Mouse (Mus musculus): ENCODE measurements around the gene Ercc5. TPM values are rescaled to one million over a fixed set of nuclear protein-coding genes. Genes with fewer than 3 reads are reported as not detected.

The Ercc5 gene
- 10 to 100 TPM; 25.0 to 25.3 TPM for total RNA-seq (2021)

DNA sequence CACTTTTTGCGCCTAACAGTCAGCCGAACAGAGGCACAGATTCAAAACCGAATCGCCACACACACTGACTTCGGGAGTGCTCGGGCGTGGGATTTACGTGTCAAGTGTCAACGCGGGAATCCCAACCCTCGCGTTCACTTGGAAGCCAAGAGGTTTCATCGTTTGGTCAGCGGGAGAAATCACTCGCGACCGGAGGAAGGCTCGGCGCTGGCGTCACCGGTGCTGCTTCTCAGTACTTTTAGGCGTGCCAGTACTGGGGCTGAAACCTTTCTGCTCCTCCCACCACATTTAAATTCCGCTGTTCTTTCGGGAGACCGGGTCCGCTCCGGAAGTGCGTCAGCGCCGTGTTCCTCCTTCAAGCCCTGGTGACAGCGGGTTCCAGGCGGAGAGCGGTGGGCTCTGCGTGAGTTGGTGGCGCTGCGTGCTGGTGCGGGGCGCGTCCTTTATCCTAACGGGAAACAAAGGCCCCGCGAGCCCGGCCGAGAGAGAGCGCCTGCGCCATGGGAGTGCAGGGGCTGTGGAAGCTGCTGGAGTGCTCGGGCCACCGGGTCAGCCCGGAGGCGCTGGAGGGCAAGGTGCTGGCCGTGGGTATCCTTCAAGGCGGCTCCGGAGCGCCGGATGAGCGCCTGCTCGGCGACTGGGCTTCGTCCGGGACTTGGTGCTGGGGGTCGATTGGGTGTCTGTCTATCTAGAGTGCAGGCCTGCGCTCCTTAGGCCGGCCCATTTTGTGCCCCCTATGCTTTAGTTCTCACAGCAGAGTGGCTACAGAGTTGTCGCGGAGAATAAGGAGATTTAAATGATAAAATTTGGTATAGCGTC, at the start of gene Ercc5:
TSS of gene Ercc5 (plus strand) at position 182 of the 819 bp plus-strand sequence.
- intact Hi-C loops (cut with DNase I), result no loop called here
- DNase-seq, result peak; percentile 85

GRCm38 (mm10) chr1:44101448-44102225, 45.9 kb upstream of the Ercc5 start:
- intact Hi-C loops (cut with DNase I), result loop anchor here (10.0 kb wide), 1 partner anchor 137 kb away; no protein-coding TSS in a partner anchor
- DNase-seq, result peak; percentile 26

GRCm38 (mm10) chr1:44102259-44102717, 45.3 kb upstream of the Ercc5 start, which contains the start of gene Tex30:
Gene Tex30, minus strand, starts transcription at chr1:44102441.
- peak; percentile 96 for DNase-seq
- intact Hi-C loops (cut with DNase I), result loop anchor here (10.0 kb wide), 1 partner anchor 137 kb away; no protein-coding TSS in a partner anchor

DNA sequence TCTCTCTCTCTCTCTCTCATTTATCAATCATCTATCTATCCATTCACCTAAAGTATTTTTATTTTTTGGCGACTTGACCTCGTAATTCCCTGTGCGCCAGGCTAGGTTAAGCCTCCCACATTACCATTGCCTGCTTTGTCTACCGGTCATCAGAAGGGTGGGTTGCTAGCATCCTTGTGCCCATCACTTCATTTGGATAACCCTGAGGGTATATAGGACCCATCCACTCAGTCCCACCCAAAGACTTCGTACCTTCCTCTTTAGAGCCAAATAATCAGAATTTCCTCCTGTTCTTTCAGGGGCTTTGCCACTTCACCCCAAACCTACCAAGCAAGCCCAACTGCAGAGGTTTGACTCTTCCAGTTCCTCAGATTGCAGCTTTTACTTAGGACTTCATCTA, 44.6 kb upstream of the Ercc5 start:
- intact Hi-C loops (cut with DNase I), result loop anchor here (10.0 kb wide), 1 partner anchor 138 kb away; no protein-coding TSS in a partner anchor
- DNase-seq, result no peak

DNA sequence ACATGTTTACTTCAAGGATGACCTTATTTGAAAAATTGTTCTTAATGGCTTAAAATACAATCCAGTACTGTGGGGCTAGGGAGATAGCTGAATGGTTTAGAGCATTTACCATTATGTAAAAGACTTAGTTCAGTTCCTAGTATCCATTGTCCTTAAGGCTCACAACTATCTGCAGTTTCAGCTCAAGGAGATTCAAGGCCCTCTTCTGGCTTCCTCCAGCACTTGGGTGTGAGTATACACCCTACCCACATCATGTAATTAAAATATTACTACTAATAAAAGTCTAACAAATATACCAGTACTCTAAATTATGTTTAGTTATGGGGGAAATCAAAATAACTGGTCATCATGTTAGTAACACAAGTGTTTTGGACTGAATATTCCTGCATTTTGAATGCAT, 30.0 kb upstream of the Ercc5 start:
- no peak for DNase-seq
- intact Hi-C loops (cut with DNase I), result no loop called here

GRCm38 (mm10) chr1:44118239-44119054, 29.1 kb upstream of the Ercc5 start, which contains the start of the genes Kdelc1 and Bivm:
Gene Kdelc1, minus strand, starts transcription at chr1:44118808.
Gene Bivm, plus strand, starts transcription at chr1:44118957.
- intact Hi-C loops (cut with DNase I), result no loop called here
- DNase-seq, result peak; percentile 92

DNA sequence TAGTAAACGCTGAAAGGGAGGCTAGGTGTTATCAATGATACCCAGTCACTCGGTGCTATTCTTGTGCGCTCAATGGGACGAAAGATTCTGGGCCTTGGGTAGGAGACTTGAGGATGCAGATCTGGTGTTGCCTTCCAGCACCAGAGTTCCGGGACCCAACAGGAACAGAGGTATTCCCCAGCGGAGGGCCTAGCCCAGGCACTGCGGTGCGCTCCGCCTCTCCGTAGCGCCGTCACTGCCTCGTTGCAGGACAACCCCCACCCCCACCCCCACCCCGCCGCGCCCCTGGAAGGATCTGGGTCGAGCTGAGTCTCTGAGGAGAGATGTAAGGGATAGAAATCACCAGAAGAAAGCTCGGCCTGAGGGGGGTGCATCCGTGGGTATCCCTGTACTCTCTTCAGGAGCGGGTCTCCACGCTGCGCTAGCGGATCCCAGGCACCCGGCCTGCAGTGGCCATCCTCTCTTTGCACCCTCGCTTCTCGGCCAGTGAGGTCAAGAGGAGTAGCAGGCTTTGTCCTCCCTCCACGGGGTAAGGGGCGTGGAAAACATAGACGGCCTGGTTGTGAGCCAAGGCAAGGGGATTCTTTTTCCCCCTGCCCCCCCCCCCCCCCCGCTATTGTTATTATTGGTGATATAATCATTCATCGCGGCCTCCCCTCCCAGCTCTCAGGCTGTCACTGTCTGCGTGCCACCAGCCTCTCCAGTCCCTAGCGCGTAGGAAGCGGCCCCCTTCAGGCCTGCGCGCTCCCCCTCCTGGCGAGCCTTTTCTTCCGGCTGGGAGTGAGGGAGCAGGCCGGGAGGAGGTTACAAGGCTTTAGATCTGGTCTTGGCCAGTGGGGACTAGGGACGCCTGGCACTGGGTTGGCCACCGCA, 28.1 kb upstream of the Ercc5 start:
- intact Hi-C loops (cut with DNase I), result no loop called here
- peak; percentile 84 for DNase-seq

GRCm38 (mm10) chr1:44120074-44120406, 27.5 kb upstream of the Ercc5 start:
- intact Hi-C loops (cut with DNase I), result no loop called here
- no peak for DNase-seq

DNA sequence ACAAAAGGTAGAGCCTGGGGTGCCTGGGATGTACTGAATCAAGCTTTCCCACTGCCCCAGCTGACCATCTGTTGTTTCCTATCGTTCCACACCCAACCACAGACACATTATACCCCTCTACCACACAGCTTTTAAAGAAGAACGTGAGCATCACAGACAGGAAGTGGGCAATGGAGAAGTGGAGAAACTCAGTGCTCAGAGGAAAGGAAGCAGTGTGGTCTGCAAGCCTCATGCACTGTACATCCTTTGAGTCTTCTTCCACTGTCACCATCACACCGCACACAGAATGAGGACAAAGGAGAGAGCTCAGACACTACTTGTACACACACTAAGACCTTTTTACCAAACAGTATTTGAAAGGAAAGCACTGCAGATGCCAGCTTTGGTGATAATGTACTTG, 25.3 kb upstream of the Ercc5 start:
- DNase-seq, result no peak
- intact Hi-C loops (cut with DNase I), result no loop called here

DNA sequence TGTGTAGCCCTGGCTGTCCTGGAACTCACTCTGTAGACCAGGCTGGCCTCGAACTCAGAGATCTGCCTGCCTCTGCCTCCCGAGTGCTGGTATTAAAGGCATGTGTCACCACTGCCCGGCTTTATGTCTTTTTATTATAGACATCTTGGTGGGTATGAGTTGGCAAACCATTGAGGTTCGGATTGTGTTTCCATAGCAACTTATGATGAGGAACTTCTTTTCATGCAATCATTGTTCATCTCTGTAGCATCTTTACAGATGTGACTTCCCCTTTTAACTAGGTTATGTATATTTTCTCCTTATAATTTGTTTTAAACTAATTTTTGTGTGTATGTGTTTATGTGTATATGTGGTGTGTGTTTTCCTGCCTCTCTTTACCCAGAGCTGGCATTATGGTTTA, 22.0 kb upstream of the Ercc5 start:
- intact Hi-C loops (cut with DNase I), result no loop called here
- DNase-seq, result no peak

DNA sequence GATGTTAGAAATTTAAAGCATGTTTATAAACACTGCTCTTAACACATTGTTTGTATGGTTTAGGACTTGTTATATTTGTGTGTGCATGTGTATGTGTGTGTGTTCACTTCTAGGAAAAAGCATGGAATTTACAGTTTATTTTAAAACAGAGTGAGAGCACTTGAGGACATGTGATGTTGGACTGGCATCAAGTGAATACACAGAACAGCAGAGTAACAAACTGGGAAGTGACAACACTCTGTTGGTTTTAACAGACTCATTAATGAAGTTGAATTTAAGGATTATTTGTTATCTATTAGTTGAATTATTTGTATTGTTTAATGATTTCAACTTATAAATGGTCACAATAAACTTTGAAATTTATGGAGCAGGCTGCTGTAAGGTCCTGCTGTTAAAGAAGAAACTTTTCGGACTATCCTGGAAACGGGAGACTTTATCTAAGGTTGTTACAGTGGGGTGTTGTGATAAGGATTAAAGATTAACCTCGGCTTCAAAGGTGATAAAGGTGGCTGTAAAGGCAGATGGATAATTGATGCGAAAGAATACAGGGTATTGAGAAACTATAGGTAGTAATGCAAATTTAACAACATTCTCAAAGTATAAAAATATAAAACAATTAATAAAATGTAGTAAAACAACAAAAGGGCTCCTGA, 17.5 kb upstream of the Ercc5 start:
- DNase-seq, result no peak
- intact Hi-C loops (cut with DNase I), result no loop called here

DNA sequence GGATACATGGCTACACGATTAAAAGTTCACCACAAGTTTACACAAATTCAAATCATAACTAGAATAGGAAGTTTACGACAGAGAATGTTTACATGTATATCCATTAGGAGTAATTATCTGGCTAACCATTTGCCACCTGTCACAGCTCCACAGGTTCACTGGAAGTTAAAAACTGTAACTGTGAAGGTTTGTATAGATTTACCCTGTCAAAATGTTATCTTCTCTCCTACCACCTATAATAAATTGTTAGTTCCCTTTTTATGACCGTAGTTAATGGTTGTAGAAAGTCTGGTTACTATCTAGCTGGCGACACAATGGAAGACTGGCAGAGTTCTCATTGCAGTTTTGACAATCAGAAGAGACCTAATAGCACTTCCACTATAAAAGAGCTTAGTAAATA, 7.3 kb upstream of the Ercc5 start:
- intact Hi-C loops (cut with DNase I), result no loop called here
- no peak for DNase-seq

DNA sequence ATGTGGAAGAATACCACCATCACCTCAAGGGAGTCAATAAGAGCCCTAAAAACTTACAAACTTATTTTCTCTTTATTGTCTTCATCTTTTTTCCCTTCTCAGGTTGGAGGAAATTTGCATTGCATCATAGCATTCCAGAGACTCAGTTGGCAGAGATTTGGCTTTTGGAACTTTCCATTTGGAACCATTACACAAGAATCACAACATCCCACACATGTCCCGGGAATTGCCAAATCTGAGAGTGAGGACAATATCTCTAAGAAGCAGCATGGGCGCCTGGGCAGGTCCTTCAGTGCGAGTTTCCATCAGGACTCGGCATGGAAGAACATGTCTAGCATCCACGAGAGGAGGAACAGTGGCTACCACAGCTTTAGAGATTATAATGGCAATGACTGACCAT, 4.8 kb upstream of the Ercc5 start:
- DNase-seq, result no peak
- intact Hi-C loops (cut with DNase I), result no loop called here

GRCm38 (mm10) chr1:44148706-44149105, 1.2 kb downstream of the Ercc5 start:
- no peak for DNase-seq
- intact Hi-C loops (cut with DNase I), result no loop called here

- intact Hi-C loops (cut with DNase I), result no loop called here
Measured at GRCm38 (mm10) chr1:44155287-44155686, 7.7 kb downstream of the Ercc5 start.

DNA sequence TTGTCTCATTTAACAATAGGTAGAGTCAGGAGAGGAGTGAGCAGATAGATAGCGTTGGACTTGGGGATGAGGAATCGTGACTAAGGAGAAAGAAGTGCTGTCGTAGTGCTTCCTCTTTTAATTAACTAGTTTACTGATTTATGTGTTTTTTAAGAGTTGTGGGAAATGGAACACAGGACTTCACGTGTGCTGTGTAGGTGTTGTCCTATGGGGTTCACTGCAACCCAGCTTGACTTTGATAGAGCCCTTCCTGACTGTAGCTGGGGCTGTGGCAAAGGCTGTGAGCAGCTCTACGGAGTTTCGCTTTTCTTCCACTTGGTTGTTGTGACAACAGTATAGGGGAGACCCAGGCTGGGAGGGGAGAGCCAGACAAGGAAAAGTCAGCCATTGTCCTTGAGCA, 10.8 kb downstream of the Ercc5 start:
- DNase-seq, result no peak
- intact Hi-C loops (cut with DNase I), result no loop called here

More at GRCm38 (mm10) chr1:44155287-44155686, 7.7 kb downstream of the Ercc5 start:
- DNase-seq, result no peak

DNA sequence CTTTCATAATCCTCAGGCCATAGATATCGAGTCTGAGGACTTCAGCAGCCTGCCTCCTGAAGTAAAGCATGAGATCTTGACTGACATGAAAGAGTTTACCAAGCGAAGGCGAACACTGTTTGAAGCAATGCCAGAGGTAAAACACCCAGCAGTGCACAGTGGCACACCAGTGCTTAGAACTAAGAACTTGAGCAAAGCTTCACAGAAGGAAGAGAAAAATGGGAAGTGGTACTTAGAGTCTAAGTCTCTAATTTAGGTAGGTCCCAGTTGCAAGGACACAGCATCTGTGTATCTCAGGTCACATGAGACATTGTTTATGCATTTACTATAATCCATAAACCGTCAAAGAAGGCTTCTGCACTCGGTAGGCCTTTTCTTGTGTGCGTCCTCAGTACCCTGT, 14.3 kb downstream of the Ercc5 start:
- intact Hi-C loops (cut with DNase I), result no loop called here

DNA sequence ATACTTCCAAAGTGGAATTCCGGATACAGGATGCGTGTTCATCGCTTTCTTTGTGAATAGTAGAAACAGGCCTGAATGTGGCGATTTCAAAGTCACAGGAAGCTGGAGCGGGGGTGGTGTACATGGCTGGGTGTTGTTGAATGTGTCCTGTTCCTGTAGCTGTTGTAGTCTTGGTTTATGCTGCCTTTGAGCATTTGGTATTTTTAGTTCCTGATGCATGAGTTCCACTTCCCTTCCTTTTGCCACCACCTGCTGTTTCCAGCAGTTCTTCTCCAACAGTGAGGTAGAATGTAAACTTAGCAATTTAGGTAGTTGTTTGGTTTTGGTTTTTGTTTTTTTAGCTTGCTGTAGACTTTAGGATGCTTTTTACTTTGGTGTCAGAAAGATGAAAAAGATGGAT, 14.8 kb downstream of the Ercc5 start:
- DNase-seq, result no peak
- intact Hi-C loops (cut with DNase I), result no loop called here

More for the DNA sequence above, 14.3 kb downstream of the Ercc5 start:
- DNase-seq, result no peak

DNA sequence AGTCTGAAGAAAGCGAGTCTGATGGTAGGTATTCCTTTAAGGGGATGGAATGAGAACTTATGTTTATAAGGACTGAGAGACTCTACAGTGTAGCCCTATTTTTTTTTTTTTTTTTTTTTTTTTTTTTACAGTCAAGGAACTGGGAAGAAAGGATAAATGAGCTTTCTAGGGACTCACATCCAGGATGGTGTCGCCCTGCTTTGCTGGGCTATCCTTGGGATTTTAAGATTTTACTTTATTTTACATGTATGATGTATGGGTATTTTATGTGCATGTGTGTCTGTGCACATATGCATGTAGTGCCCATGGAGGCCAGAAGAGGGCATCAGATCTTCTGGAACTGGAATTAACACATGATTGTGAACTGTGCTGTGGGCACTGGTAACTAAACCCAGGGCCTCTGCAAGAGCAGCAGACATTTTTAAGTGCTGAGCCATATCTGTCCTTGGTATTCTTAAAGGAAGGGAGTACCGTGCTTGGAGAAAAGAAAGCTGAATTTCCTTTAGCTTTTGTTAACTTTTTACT, 20.4 kb downstream of the Ercc5 start:
- intact Hi-C loops (cut with DNase I), result no loop called here
- DNase-seq, result no peak

All from left cerebral cortex, postnatal 4 days (tissue).